Mouse (Mus musculus) induced T-regulatory cell, adult 2 months (primary cell): ENCODE measurements around the gene Rph3al.

Experiments
- DNase-seq: peaks from one replicate; pipeline ENCODE4 v3.0.0-alpha.2; 2012; ENCODE audit warnings: low read depth

Rph3al gene

DNA sequence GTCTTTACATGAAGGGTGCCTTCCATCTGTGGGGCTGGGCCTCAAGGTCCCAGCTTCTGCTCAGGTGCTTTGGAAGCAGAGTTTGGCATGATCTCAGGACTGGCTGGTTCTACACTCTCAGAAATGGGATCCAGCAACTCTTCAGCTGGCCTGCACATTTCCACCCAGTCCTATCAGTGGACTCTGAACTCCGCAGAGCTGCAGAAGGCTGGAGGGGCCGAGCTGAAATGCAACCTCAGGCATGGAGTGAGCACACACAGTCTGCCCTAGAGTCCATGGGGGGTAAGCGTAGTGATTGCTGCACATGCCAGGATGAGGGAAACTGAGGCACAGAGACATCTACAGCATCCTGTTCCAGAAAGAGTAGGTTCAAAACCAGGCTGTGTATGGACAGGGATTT, 127.7 kb downstream of the Rph3al start:
- DNase-seq, result no peak

DNA sequence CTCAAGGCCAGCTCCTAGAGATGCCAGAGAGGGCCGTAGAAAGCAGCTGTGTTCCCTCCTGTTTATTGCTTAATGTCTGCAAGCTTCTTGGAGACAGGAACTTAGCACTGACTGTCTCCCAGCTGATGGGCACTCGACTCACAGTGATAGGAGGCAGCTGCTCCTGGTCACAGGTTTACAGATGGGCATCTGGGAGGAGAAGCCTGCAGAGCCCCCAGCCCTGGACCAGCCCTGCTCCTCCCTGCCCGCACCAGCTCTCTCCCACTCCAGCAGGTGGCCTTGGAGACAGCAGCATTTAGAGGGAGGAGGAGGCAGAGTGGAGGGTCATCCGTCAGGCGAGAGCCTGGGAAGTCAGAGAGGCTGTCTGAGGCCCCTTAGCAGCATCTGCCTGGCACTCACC, 130.7 kb downstream of the Rph3al start:
- DNase-seq, result no peak

DNA sequence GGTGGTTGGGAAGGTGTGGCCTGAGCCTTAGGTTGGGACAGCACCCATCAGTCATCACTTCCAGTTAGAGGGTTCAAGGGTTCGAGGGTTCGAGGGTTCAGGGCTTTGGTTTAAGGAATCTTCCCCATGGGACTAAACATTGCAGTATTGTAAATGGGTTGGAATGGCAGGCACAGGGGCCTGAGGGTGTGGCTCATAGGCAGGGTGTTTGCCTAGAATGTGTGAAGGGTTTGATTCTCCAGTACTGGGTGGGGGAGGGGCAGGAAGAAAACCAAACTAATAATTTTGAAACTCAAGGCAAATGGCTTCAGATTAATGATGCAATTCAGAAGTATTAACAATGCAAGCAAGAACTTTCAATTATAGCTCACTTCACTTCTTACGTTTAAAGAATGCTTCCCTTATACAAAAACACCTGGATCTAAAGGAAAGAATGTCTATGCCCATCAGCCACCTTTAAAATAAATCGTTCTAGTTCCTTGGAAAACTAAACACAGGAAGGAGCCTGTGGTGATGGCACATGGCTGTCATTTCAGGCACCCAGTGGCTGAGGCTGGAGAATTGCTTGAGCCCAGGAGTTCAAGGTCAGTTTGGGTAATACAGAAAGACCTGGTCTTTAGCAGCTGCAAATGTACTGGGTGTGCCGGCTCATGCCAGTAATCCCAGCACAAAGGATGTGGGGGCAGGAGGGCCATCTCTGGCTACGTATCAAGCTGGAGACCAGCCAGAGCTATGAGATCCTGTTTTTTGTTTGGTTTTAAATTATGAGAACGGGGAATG, 136.3 kb downstream of the Rph3al start:
- no peak for DNase-seq

DNA sequence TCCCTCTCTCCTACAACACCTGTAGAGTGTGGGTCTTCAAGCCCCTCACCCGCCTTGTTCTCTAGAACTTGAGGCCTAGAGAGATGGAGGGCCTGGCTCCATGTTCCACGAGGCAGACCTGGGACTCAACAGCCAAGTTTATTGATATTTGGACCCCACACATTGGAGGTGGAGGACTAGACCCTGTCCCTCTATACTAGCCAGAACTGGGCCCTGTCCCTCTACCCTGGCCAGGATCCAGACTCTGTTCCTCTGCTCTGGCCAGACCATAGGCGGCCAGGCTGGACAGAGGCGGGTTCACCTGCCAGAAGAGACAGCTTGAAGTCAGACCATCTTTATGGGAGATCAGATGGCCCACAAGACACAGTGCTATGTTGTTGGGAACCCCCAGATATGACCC, 136.9 kb downstream of the Rph3al start:
- no peak for DNase-seq

DNA sequence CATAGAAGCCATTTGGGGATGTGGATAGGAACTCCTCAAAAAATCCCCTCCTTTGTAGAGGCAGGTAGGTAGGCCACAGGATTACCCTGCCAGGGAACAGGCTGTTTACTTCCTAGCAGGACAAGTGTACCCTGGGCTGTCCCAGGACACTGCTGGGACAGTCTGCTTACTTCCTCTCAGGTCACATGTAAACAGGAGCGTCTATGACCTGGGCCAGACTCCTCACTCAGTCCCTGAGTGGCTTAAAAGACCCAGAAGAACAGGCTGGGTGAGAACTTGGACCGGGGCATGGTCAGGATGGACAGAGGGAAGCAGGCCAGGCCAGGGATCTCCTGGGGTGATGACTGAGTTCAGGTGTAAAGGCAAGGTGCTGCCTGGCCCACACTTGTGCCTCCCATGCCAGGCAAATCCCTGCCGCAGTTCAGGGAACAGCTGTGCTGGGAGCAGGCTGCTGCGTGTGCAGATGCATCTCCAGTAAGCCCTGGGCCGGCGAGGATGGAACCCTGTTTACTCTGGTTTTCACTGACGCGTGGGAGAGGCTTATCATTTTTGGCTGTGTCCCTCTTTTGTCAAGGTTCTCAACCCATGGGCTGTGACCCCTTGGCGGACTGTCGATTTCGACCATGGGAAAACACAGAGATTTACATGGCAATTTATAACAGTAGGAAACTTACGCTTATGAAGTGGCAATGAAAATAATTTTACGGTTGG, 141.5 kb downstream of the Rph3al start:
- DNase-seq, result no peak

DNA sequence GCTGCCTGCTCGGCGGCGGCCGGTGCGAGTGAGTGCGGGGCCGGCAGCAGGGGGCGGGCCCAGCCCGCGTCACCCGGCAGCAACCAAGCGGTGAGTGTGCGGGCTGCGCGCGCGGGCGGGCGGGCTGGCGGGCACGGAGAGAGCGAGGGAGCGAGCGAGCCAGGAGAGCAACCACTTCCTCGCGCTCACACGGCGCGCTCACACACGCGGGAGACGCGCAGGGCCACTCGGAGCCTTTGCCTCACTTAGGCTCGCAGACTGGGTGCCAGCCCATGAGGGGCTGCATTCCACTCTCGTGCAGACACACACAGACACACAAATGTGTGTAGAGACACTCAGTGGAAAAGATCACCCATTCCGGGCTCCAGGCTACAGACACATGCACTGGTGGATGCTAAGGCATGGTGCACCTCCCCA, 142.2 kb downstream of the Rph3al start, which contains the start of gene Doc2b:
TSS of gene Doc2b (minus strand) at position 21 of the 417 bp plus-strand sequence.
- peak; percentile 23 for DNase-seq

DNA sequence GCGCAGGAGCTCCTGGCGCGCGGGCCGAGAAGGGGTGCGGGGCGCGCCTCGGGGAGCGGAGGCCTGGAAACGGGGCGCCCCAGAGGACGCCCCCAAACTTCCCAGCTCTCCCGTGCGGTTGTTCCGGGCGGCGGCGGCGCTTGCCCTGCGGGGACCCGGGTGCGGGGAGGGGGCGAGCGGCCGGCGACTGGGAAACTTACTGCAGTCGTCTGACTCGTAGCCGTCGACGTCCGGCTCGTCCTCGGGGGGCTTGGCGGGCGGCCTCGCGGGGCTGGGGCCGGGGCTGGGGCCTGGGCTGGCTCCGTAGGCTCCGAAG, 142.9 kb downstream of the Rph3al start:
- no peak for DNase-seq

DNA sequence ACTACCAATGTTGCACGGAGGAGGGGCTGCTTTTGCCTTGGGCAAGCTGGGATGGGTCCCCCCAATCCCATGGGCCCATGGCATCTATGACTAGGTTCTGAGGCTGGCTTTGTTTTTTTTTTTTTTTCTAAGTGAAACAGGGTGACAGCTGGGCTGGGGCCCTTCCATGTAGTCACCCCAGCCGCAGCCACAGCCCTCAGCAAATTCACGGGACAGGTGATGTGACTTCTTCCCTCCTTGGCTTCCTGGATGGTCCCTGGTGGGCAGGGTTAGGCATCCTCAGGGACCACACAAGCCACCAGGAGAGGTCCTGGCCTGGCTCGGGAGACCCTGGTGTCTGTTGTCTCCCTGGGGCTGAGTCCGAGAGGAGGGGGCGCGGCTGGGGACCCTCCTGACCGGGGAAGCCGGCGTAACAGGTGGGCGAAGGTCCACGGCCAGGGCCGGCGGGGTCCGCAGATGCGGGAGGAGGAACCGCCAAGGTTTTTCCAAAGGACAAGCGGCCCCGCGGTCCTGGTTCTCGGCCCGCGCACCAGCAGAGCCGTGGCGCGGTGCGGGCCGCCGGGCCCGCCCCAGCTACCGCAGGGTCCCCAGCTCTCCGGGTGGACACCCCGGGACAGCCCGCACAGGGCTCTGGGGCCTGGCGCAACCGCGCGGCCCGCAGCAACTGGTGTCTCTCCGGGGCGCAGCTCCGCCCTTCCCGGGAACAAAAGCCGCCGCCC, 143.5 kb downstream of the Rph3al start:
- DNase-seq, result no peak

DNA sequence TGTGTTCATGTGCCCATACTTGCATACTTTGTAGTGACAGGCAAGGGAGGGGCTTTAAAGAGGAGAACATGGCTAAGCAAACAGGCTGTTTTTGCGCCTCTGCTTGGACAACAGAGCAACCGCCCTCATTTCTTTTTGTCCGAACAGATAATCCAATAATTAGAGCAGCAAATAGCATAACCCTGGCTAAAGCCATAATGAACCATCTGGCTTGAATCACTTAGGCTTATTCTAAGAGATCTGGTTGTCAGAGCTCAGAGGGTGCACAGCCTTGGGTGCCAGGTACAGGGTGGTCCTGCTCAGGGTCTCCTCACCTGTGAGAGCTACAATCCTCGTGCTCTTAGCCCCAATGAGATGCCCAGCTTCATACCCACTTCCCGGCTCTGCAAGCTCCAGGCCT, 144.9 kb downstream of the Rph3al start:
- DNase-seq, result no peak

DNA sequence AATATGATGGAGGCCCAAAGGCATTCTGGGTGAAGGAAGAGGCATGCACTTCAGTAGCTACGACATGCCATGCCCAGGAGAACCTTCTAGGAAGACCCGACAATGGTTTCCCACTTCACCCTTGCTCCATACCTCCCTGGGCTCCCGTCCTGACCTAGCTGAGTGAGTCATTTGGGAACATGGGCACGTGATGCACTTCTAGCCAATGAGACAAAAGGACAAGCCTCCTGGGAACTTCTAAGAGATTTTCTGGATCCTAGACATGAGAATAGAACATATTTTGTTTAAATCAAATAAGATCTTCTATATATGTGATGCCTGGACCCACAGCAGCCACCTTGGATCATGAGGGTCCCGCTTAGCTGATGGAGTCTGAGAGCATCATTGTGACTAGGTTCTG, 145.7 kb downstream of the Rph3al start:
- no peak for DNase-seq

DNA sequence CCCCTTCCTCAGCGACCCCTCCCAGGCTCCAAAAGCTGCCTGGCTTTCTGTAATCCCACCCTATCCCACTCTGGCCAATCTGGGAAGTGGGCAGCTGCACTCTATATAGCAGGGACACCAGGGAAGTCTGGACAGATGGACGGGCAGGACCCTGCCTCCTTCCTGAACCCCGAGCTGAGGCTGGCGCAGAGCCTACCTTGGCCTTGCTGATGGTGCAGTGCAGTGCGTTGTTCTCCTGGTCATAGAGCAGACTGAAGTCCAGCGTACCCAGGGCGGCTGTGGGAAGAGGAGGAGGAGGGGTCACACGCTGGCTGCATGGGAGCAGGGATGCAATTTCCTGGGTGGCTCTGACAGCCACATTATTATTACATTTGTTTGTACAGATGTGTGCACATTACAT, 152.3 kb downstream of the Rph3al start:
- DNase-seq, result no peak

DNA sequence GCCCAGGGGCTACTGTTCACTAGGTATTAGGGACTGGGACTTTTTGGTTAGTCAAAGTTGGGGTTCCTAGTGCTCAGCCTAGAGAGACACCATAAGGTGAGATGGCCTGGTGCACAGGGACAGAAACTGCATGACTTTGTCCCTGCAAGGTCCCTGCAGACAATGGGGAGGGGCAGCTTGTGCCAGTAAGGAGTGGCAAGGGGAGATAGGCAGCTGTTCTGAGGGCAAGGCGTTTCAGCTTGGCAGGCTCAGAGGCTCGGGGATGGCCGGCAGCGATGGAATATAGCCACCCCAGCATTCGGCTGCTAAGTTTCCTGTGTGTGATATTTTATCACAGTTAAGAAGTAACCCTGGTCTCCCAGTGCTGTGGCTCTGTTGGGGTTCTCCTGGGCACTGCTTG, 154.4 kb downstream of the Rph3al start:
- no peak for DNase-seq

DNA sequence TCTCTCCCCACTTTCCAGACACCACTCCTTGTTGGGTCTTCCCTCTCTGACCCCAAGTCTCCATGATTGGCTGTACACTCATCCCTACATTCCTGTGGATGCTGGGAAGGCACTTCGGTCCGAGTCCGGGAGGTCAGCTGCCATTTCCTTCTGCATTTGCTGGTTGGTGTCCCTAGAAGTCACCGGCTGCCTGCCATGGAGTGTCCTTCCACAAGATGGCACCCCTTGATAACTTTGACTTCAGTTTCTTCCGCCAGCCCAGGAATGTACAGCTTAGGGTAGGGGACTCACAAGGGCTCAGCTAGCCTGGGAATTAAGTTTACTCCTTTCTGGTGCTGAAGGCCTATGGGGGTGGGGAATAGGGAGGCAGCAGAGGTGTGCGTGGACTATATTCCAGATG, 156.3 kb downstream of the Rph3al start:
- DNase-seq, result peak; percentile 67
